Mouse (Mus musculus): Measurements from ENCODE around the gene C77080.

DNA sequence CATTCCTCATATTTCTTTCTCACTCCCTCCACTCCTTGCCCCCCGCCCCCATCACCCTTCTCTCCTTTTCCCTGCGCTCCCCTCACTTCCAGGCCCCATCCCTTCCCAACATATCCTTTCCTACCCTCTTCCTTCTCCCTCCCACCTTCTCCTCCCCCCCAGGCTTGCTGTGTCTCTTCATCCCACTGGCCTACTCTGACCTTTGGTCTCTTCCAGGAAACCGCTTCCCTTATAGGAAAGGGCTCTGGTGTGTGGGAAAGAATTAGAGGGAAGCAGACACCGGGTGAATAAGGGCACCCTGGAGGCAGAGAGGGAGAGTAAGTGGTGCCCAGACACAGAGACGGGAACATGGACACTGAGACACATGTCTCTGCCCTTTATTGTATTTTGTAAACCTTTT, 69.5 kb downstream of the C77080 start:
- TF ChIP-seq CTCF (IDR thresholded peaks at IDR 0.05; ENCODE audit: low read depth), result no peak
- TF ChIP-seq EP300 (IDR thresholded peaks at IDR 0.05; ENCODE audit: low read depth), result no peak

All from liver, embryonic 14.5 days (tissue).